Mouse (Mus musculus): ENCODE results near the gene Uhrf2. TPM values are rescaled to one million over a fixed set of nuclear protein-coding genes. Genes with fewer than 3 reads are reported as not detected.
"Not testable (repeated sequence)": the region's sequence is repeated elsewhere in the genome, so short reads cannot be mapped to it uniquely, and the experiment has no call there.

Gene Uhrf2
- polyA plus RNA-seq, 1 experiment = 91.2 TPM

DNA sequence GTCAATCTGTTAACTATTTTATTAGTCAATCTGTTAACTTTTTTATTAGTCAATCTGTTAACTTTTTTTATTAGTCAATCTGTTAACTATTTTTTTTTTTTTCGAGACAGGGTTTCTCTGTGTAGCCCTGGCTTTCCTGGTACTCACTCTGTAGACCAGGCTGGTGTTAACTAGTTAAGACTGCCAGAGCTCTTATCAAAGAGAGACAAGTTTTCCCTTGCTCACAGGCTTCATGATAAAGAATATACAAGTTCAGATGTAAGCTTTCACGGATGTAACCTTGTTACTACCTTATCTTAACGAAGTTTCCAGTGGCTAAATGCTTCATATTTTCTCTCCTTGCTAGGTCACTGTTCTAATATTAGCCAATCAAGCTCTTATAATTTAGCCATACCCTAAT is 16.0 kb upstream of the Uhrf2 start:
- H3K4me1 ChIP-seq (ENCODE audit: control insufficient read depth, insufficient read depth, low read length) = no peaks in the 10 kb centered on the region
- no peak overlapping the region for H3K4me3 ChIP-seq (ENCODE audit: insufficient read depth, low read length)
- TF ChIP-seq CTCF (IDR thresholded peaks at IDR 0.05; ENCODE audit: borderline replicate concordance, insufficient read depth, low read length) = no peak
- TF ChIP-seq POLR2A (IDR thresholded peaks at IDR 0.05; ENCODE audit: low read depth, low read length) = no peak
- H3K27ac ChIP-seq (ENCODE audit: insufficient read depth, low read length) = no peak overlapping the region

DNA sequence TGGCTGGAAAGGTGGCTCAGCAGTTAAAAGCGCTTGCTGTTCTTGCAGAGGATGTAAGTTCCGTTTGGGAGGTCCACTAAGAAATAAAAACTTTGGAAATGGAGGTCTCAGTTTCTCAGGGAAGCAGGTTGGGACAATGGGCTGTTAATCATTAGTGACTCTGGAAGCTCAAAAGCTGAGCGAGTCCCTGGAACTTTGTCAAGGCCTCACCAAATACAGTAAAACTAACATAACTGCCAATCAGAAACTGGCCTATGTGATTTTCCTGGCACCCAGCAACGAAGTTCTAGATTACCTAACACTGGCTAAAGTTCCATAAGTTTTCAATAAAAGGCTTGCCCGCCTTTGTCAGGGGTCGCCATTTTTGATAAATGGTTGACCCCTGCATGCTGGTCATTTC is 14.2 kb upstream of the Uhrf2 start:
- Histone ChIP-seq H3K4me1 (ENCODE audit: control insufficient read depth, insufficient read depth, low read length) (no peaks in the 10 kb centered on the region), H3K27ac (ENCODE audit: insufficient read depth, low read length) (no peak overlapping the region), H3K4me3 (ENCODE audit: insufficient read depth, low read length) (no peak overlapping the region)
- no peak for TF ChIP-seq POLR2A (IDR thresholded peaks at IDR 0.05; ENCODE audit: low read depth, low read length)
- no peak for TF ChIP-seq CTCF (IDR thresholded peaks at IDR 0.05; ENCODE audit: borderline replicate concordance, insufficient read depth, low read length)

GRCm38 (mm10) chr19:30023419-30023818 is 6.9 kb upstream of the Uhrf2 start:
- H3K4me3 ChIP-seq (ENCODE audit: insufficient read depth, low read length); H3K27ac ChIP-seq (ENCODE audit: insufficient read depth, low read length); H3K4me1 ChIP-seq (ENCODE audit: control insufficient read depth, insufficient read depth, low read length): not testable (repeated sequence)

GRCm38 (mm10) chr19:30029002-30029710 is 1.2 kb upstream of the Uhrf2 start:
- H3K4me1 ChIP-seq (ENCODE audit: control insufficient read depth, insufficient read depth, low read length) = peaks cover 2% of the 10 kb centered on the region; the same call in 1 of the 2 replicates
- H3K27ac ChIP-seq (ENCODE audit: insufficient read depth, low read length) = no peak overlapping the region
- H3K4me3 ChIP-seq (ENCODE audit: insufficient read depth, low read length) = no peak overlapping the region
- TF ChIP-seq CTCF (IDR thresholded peaks at IDR 0.05; ENCODE audit: borderline replicate concordance, insufficient read depth, low read length) = no peak
- TF ChIP-seq POLR2A (IDR thresholded peaks at IDR 0.05; ENCODE audit: low read depth, low read length) = no peak; the same call in 1 of the 2 replicates

DNA sequence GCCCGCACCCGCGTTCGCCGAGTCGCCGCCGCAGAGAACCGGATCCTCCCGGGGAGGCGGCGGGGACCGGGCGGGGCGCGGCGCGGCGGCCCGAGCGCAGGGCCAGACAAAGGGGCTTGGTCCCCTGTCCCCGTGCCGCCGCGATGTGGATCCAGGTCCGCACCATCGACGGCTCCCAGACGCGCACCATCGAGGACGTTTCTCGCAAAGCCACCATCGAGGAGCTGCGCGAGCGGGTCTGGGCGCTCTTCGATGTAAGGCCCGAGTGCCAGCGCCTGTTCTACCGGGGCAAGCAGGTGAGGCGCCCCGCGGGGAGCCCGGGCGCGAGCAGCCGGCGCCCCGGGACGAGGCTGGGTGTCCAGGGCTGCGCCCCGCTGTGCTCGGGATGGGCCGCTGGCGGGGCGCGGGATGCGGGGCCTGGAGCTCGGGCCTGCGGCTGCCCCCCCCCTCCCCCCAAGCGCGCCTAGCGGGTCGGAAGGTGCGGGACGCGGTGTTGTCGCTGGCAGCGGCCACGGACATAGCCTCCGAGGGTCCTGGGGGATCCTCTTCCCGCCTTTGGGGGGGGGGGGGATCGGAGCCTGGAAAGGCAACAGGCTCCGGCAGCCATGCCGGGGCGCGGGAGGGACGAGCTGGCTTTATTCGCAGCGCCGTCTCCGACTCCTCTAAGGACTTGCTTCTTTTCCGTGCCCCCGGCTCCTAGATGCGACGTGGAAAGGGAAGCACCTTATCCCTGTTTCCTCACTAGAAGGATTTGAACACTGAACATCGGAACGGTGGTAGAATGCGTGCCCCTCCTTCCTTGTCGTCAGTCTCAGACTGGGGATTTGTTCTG is 539 bp downstream of the Uhrf2 start:
- Histone ChIP-seq H3K4me3 (ENCODE audit: insufficient read depth, low read length) (peak overlapping the region; percentile 99), H3K4me1 (ENCODE audit: control insufficient read depth, insufficient read depth, low read length) (peaks cover 2% of the 10 kb centered on the region; the same call in 1 of the 2 replicates), H3K27ac (ENCODE audit: insufficient read depth, low read length) (peak overlapping the region; percentile 95)
- TF ChIP-seq POLR2A (IDR thresholded peaks at IDR 0.05; ENCODE audit: low read depth, low read length) (no peak), CTCF (IDR thresholded peaks at IDR 0.05; ENCODE audit: borderline replicate concordance, insufficient read depth, low read length) (no peak)

GRCm38 (mm10) chr19:30031468-30031931 is 1.2 kb downstream of the Uhrf2 start:
- peak; percentile 33; the same call in 1 of the 2 replicates for TF ChIP-seq POLR2A (IDR thresholded peaks at IDR 0.05; ENCODE audit: low read depth, low read length)
- no peak for TF ChIP-seq CTCF (IDR thresholded peaks at IDR 0.05; ENCODE audit: borderline replicate concordance, insufficient read depth, low read length)

GRCm38 (mm10) chr19:30032206-30032605 is 1.9 kb downstream of the Uhrf2 start:
- Histone ChIP-seq H3K27ac (ENCODE audit: insufficient read depth, low read length) (peak overlapping the region; percentile 95; the same call in 1 of the 2 replicates), H3K4me1 (ENCODE audit: control insufficient read depth, insufficient read depth, low read length) (peaks cover 2% of the 10 kb centered on the region; the same call in 1 of the 2 replicates), H3K4me3 (ENCODE audit: insufficient read depth, low read length) (peak overlapping the region; percentile 99)
- TF ChIP-seq POLR2A (IDR thresholded peaks at IDR 0.05; ENCODE audit: low read depth, low read length) (no peak), CTCF (IDR thresholded peaks at IDR 0.05; ENCODE audit: borderline replicate concordance, insufficient read depth, low read length) (no peak)

More at GRCm38 (mm10) chr19:30031468-30031931, 1.2 kb downstream of the Uhrf2 start:
- peaks cover 2% of the 10 kb centered on the region; the same call in 1 of the 2 replicates for H3K4me1 ChIP-seq (ENCODE audit: control insufficient read depth, insufficient read depth, low read length)
- peak overlapping the region; percentile 99 for H3K4me3 ChIP-seq (ENCODE audit: insufficient read depth, low read length)
- peak overlapping the region; percentile 95 for H3K27ac ChIP-seq (ENCODE audit: insufficient read depth, low read length)

GRCm38 (mm10) chr19:30035361-30035760 is 5.0 kb downstream of the Uhrf2 start:
- Histone ChIP-seq H3K27ac (ENCODE audit: insufficient read depth, low read length) (no peak overlapping the region), H3K4me3 (ENCODE audit: insufficient read depth, low read length) (no peak overlapping the region), H3K4me1 (ENCODE audit: control insufficient read depth, insufficient read depth, low read length) (peaks cover 2% of the 10 kb centered on the region; the same call in 1 of the 2 replicates)
- TF ChIP-seq POLR2A (IDR thresholded peaks at IDR 0.05; ENCODE audit: low read depth, low read length) = no peak
- TF ChIP-seq CTCF (IDR thresholded peaks at IDR 0.05; ENCODE audit: borderline replicate concordance, insufficient read depth, low read length) = no peak

GRCm38 (mm10) chr19:30043691-30044090 is 13.4 kb downstream of the Uhrf2 start:
- Histone ChIP-seq H3K27ac (ENCODE audit: insufficient read depth, low read length) (no peak overlapping the region), H3K4me3 (ENCODE audit: insufficient read depth, low read length) (no peak overlapping the region), H3K4me1 (ENCODE audit: control insufficient read depth, insufficient read depth, low read length) (no peaks in the 10 kb centered on the region)
- no peak for TF ChIP-seq POLR2A (IDR thresholded peaks at IDR 0.05; ENCODE audit: low read depth, low read length)
- no peak for TF ChIP-seq CTCF (IDR thresholded peaks at IDR 0.05; ENCODE audit: borderline replicate concordance, insufficient read depth, low read length)

- no peak for TF ChIP-seq POLR2A (IDR thresholded peaks at IDR 0.05; ENCODE audit: low read depth, low read length)
- peak; percentile 21; the same call in 1 of the 2 replicates for TF ChIP-seq CTCF (IDR thresholded peaks at IDR 0.05; ENCODE audit: borderline replicate concordance, insufficient read depth, low read length)
- Histone ChIP-seq H3K4me1 (ENCODE audit: control insufficient read depth, insufficient read depth, low read length) (no peaks in the 10 kb centered on the region), H3K27ac (ENCODE audit: insufficient read depth, low read length) (no peak overlapping the region), H3K4me3 (ENCODE audit: insufficient read depth, low read length) (no peak overlapping the region)
These were observed 14.3 kb downstream of the Uhrf2 start for GRCm38 (mm10) chr19:30044630-30045029.
